Mouse (Mus musculus) cerebral cortex, adult 2 months (tissue): ENCODE data around the gene Pla2g6.

Experiments used
- WGBS: fragments of 180-500 bp; shearing (Covaris S2); methylation state at CpG from one replicate; pipeline ENCODE4 v1.1.7; 2018; 5-methylcytosine and 5-hydroxymethylcytosine counted together

Gene Pla2g6

GRCm38 (mm10) chr15:79350866-79351265 is 22.7 kb upstream of the Pla2g6 start:
- WGBS: 91% methylated on average over 4 of the region's 4 CpGs

DNA sequence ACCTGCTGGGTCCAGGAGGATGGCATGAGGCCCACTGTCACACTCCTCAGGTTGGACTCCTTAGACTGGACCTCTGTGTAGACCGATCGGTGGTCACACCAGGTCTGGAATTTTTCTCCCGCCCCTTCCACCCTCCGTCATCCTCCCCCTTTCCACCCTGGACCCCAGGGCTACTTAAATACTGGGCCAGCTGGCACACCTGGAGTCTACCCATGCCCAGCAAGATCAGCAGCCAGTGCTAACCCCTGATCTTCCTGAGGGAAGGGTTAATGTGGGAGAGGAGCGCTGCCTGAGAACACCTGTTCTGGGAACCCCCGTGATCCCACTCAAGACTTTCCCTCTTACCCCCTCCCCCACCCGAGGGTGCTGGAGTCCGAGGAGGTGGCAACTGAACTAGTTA is 20.5 kb upstream of the Pla2g6 start:
- 61% methylated on average over 8 of the region's 8 CpGs for WGBS

DNA sequence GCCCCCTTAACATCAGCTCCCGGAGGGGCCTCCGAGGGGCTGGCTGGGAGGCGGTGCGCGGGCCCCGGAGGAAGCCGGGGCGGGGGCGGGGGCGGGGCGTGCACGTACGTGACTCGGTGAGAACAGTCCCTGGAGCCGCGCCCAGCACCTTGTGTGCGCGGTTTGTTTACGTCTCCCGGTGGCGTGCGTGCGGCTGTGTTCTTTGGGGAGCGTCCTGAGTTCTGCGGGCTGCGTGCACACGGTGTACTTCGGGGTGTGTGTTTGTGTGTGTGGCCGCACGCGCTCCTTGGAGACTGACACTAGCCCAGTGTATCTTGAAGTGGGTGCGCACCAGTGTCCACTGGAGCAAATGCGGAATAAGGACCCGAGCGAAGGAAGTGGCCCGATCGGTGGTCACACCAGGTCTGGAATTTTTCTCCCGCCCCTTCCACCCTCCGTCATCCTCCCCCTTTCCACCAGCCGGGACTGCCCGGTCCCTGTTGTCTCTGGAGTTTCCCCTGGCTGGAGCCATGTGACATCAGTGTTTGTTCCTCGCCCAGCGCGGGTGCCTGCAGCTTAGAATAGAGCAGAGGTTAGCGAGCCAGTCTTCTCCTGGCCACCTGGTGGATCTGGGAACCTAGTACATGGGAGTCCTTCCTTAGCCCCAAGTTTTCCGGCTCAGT is 19.8 kb upstream of the Pla2g6 start:
- WGBS: 1% methylated on average over 44 of the region's 46 CpGs

DNA sequence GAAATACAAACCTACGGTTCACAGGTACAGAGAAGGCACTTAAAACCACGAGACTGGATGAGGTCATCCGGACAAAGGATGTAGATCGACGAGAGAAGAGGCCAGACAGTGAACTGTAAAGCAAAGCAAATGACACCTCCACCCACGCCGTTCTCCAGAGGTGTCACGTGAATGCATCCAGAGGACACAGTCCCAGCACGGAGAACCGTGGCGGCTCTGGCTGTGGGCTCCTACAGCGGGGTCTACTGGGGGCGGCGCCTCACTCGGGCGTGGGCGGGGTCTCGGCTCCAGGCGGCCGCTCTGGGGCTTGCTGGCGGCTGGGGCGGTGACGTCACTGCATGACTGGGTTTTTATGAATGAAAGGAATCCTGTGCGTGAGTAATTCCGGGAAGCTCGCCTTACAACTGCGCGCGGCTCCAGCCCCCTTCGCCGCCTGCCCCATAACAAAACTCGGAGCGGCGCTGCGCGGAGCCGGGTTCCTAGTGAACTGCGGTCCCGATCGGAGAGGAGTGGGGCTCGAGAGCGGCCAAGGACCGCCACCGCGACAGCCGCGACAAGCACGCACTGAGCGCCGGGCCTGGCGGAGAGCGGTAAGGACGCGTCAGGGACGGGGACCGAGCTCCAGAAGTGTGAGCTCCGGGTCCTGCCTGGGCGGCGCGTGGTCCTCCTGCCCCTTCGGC is 19.1 kb upstream of the Pla2g6 start:
- WGBS: under 1% methylated on average over 55 of the region's 61 CpGs

GRCm38 (mm10) chr15:79346051-79346793 is 18.0 kb upstream of the Pla2g6 start, which contains the start of gene Maff:
Maff (plus strand) TSS chr15:79346621.
- WGBS: 68% methylated on average over 8 of the region's 8 CpGs

GRCm38 (mm10) chr15:79344627-79345026 is 16.4 kb upstream of the Pla2g6 start:
- WGBS: 91% methylated on average over 4 of the region's 4 CpGs

DNA sequence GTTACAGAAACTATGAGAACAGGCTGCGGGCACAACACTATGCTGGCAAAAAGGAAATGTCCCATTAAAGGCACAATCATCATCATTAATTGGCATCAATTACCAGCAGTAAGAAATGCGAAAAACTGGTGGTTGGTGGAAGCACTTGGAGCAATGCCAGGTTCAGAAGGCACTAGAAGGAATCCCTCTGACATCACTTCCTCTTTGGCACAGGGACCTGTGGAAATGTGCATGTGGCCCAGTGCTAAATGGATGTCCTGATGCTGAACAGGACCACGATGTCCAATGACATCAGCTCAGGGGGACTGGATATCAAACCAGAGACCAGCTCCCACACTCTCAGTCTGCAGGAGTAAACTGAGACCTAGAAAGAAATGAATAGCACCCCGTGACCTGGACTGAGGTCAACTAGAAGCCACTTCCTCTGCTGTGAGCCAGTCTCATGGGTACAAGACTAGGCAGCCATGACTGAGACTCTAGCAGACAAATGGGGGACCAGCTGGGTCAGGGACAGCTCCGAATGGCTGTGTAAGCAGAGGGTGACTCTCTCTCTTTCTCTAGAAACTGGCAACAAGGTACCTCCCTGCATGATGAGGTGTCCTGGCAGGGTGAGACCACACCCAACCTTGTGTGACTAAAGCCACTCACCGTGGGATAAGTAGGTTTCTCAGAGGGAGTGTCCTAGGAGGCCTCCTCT is 14.6 kb upstream of the Pla2g6 start:
- WGBS: 86% methylated on average over 6 of the region's 6 CpGs

DNA sequence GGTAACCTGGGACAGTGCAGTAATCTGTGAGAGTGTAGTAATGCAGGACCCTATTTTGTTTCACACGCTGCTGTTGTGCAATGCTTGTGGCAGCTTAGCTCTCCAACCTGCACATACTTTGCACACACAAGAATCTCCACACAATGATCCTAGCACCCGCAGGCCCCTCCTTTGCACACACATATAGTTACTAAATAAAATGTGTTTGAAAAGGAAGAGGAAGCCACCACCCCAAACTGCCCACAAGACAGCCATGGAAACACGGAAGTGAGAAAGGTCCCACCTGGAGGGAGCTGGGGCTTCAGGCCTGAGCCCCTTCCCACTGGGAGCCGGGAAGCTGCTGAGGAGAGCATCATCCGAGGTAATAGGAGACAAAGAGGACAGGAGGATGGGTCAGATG is 10.8 kb upstream of the Pla2g6 start:
- WGBS: 74% methylated on average over 5 of the region's 5 CpGs

DNA sequence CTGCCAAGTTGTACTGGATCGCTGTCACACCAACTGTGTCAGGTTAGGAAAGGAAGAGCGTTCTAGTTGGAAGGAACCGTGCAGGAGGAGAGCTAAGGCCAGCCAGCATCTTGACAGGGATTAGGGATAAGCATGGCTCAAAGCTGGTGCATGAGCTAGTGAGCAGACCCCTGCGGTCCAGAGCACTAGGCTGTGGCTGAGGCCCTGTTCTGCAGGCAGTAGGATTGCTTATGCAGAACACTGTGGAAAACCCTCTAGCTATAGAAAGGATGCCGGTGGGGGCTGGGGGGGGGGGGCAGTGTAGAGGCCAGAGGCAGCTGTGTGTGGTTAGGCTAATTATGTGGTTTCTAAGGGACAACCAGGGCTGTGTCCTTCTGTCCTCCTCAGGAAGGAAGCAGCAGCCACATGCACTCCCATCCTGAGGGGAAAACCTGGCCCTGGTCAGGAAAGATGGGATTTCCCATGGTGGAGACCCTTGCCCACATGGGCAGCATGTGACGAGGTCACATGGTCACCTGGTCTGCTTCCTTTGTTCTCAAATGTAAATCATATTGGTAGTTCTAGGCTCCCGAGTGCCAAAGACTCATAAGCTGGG is 7.0 kb upstream of the Pla2g6 start:
- WGBS: 76% methylated on average over 7 of the region's 7 CpGs

DNA sequence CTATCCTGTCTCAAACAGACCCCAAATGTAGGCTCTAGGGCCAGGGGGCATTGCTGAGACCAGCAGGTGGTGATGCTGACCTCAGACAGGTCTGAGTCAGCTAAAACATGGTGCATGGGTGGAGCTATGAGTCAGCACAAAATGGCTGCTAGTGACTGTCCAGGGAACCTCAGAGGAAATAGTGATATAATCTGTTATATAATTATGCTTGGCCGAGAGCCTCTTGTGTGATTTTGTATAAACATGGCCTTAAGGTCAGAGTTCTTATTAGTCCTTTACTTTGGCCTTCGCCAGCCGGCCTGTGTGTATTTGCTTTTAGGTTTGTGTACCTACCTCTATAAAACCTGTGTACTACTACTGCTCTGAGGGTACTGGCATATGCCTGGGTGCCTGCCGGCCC is 5.2 kb upstream of the Pla2g6 start:
- WGBS: 72% methylated on average over 4 of the region's 4 CpGs

GRCm38 (mm10) chr15:79330521-79330920 is 2.3 kb upstream of the Pla2g6 start:
- WGBS: 81% methylated on average over 4 of the region's 4 CpGs

- WGBS: 73% methylated on average over 6 of the region's 6 CpGs
Measured at GRCm38 (mm10) chr15:79329979-79330363, 1.8 kb upstream of the Pla2g6 start.

- 93% methylated on average over 6 of the region's 6 CpGs for WGBS
Measured at GRCm38 (mm10) chr15:79329346-79329978, 1.3 kb upstream of the Pla2g6 start.

GRCm38 (mm10) chr15:79328939-79329275 is 717 bp upstream of the Pla2g6 start:
- 88% methylated on average over 4 of the region's 4 CpGs for WGBS

DNA sequence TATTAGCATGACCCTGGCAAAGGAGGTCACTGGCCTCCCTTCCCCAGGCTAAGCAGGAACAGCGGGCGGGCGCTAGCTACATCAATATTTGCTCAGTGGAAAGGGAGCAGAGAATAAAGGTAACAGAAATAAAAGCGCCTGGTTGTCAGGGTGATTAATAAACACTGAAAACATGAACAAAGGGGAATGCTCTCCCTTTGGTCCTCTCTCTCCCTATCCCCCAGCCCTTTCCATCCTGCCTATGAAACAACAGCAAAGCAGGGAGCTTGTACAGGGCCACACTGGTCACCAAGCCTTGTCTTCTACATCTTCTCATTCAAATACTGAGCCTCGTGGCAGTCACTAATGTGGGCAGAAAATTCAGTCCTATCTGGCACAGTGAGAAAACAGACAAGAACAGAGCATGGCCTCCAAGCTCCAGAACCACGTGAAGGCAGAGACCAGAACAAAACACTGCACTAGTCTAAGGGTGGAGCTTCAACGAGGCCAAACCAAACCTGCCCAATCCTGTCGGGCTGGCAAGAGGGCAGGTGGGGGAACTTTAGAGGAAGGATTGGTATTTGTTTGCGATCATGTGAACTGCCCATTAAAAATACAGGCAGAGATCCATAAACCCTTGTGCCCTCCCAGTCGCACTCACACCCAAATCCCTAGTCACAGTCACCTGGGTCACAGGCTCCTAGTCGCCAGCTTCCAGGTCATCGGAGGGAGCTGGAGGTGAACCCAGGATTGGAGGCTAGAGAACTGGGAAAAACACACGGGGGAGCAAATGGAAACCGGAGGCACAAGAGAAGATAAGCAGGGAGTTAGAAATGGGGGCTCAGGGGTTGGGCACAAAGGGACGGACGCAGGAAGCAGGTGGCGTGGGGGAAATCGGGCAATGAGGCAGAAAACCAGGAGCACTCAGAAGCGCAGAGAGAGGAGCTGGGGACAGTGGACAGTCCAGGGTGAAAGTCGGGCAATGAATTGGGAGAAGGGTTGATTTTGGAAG is 924 bp downstream of the Pla2g6 start:
- WGBS: 14% methylated on average over 20 of the region's 20 CpGs

GRCm38 (mm10) chr15:79326264-79326663 is 1.9 kb downstream of the Pla2g6 start:
- 80% methylated on average over 4 of the region's 4 CpGs for WGBS

- WGBS: 88% methylated on average over 3 of the region's 3 CpGs
Measured at GRCm38 (mm10) chr15:79325742-79326141, 2.4 kb downstream of the Pla2g6 start.

DNA sequence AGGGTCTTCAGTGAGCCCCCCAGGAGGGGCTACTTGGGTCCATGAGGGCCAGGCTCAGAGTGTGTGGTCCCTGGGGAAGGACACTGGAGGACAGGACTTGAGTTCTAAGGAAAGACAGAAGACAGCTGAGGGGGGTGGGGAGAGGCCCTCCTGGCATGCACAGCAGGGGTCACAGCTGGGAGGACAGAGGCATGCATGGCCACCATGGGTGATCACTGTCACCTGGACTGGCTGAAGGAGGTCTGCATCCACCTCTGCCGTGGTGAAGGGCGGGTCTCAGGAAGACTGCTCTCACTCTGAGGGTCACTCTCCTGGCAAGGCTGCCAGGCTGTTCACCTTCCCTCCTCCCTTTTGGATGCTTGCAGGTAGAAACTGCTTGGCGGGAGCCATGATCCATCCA is 3.8 kb downstream of the Pla2g6 start:
- WGBS: 88% methylated on average over 3 of the region's 3 CpGs

- WGBS: 65% methylated on average over 4 of the region's 4 CpGs
Measured at GRCm38 (mm10) chr15:79323791-79324155, 4.4 kb downstream of the Pla2g6 start.
